Mouse (Mus musculus) brain, embryonic 18.5 days (tissue): Measurements from ENCODE around the gene Rab3a.

Source experiments
- DNase-seq: peaks from one replicate; pipeline ENCODE4 v3.0.0-alpha.2; 2012; ENCODE audit warnings: low read depth, low spot score

Gene Rab3a

GRCm38 (mm10) chr8:70801156-70801555, 46.7 kb downstream of the Rab3a start:
- DNase-seq: no peak

GRCm38 (mm10) chr8:70801830-70802229, 47.4 kb downstream of the Rab3a start:
- DNase-seq: no peak

GRCm38 (mm10) chr8:70802786-70803510, 48.5 kb downstream of the Rab3a start:
- no peak for DNase-seq

DNA sequence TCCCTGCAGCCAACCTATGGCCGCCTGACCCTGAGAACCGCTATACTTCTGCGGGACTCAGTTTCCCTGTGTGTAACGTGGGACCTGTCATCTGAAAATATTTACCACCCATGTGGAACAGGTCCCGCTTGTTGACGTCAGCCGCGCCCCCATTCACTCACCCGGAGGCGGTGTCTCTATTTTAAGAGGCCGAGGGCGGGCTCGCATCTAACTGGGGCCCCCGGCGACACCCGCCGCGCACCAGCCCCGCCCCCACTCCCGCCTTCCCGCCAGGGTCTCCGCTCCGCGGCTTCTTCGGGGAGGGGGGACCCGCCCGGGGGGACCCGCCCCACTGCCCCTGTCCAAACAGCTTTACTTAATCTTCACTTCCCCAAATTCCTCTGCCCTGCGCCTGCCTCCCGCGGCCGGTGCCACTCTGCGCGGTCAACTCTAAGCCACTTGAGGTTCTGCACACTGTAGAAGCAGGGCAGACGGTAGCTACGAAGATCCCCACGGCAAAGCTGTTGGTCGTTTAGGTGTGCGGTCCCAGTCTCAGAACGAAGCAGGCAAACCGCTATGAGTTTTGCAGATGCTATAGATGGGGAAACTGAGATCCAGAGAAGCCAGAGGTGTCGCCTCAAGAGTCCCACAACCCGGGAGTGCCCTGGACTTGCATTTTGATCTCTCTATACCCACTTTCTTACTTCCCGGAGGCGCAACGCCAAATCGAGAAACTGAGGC, 49.4 kb downstream of the Rab3a start:
- no peak for DNase-seq

GRCm38 (mm10) chr8:70804481-70805206, 50.2 kb downstream of the Rab3a start, which contains the start of gene Mast3:
Mast3 (minus strand) TSS chr8:70805054.
- DNase-seq: no peak

DNA sequence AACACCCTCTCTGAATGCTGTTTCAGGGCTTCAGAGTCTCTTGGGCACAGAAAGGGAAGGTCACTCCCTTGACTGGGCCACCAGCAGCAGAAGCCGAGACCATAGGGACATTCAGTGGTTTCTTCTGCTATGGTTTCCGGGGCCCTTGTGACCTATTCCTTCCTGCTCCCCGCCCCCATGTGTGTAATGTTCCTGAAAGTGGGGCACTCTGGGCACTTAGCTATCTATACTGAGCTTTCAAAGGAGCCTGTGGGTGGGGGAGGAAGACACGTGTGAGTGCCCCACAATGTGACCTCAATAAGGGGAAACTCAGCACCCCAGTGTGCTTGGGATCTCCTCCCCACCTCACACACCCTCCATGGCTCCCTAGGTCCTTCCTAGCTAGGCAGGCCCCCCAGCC, 52.1 kb downstream of the Rab3a start:
- no peak for DNase-seq

DNA sequence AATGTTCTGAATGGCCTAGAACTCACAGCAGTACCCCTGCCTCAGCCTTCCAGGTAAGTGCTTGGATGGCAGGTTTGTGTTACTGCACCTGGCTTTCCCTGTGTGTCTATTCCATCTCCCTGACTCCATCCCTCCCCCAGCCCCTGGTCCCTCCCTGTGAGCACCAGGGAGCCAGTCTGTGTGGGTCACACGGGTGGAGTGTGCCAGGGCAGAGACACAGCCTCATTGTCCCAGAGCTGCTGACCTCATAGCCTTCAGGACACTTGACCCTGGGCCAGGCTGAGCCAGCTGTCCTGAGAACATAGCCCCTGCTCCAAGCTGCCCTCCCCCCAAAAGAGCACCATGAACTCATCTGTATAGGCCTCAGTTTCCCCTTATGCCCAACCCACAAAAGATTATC, 52.8 kb downstream of the Rab3a start:
- no peak for DNase-seq

DNA sequence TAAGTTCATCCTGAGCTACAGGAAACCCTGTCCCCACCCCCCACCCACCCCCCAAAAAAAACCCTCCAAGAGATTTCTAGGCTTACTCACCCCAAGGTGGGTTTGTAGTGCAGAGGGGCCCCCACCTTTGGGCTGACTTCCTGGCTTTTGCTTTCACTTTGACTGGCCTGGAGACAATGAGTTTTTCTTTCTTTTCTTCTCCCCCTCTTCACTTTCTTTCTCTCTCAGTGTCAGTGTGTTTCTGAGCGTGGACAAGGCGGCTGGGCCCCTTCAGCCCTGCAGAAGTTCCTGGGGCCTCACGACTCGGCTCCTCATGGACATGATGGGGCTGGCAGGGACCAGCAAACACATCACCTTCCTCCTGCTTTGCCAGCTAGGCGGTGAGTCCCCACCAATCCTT, 53.8 kb downstream of the Rab3a start, which contains the start of gene Il12rb1:
Il12rb1 (plus strand) TSS at position 211 of the 400 bp plus-strand sequence.
- no peak for DNase-seq
